Mouse (Mus musculus) intestine, embryonic 14.5 days (tissue): ENCODE measurements at regions not wholly inside any gene's neighbourhood (a gene's known extent, or its start where the extent isn't known, plus 50 kb on each side); places are given as distances from the start of the nearest gene placed in this dataset.

ENCODE experiments used
- ATAC-seq: fragments of 200-750 bp; cut with Nextera tagmentation; replicated peaks from 2 replicates; pipeline ENCODE4 v1.8.0; 2017; ENCODE audit warnings: low read depth, moderate number of reproducible peaks, moderate TSS enrichment, moderate library complexity; ENCODE audit not compliant: low FRiP score, low TSS enrichment
- DNase-seq: peaks from one replicate; pipeline ENCODE4 v3.0.0-alpha.2; 2018; ENCODE audit warnings: low spot score
- H3K27ac ChIP-seq: fragments of 300-500 bp; sonication (generic); 2 replicates; pipeline ENCODE4 v1.5.1; 2014; ENCODE audit warnings: low read depth, mild to moderate bottlenecking, control low read depth
- H3K27me3 ChIP-seq: fragments of 300-500 bp; sonication (generic); replicated peaks from 2 replicates; pipeline ENCODE4 v1.6.1; 2014; ENCODE audit warnings: low read length, control low read depth; ENCODE audit not compliant: control insufficient read depth, insufficient read depth
- H3K36me3 ChIP-seq: fragments of 300-500 bp; sonication (generic); 2 replicates; pipeline ENCODE4 v1.6.1; 2014; ENCODE audit warnings: low read length, control low read depth; ENCODE audit not compliant: control insufficient read depth, insufficient read depth
- H3K4me1 ChIP-seq: fragments of 300-500 bp; sonication (generic); replicated peaks from 2 replicates; pipeline ENCODE4 v1.6.1; 2014; ENCODE audit warnings: low read length, control low read depth, mixed read lengths; ENCODE audit not compliant: control insufficient read depth, insufficient read depth
- H3K4me2 ChIP-seq: fragments of 300-500 bp; sonication (generic); 2 replicates; pipeline ENCODE4 v1.6.1; 2014; ENCODE audit warnings: low read length
- H3K4me3 ChIP-seq: fragments of 300-500 bp; sonication (generic); 2 replicates; pipeline ENCODE4 v1.5.1; 2014; ENCODE audit warnings: low read depth, low read length, control low read depth, mixed read lengths
- H3K9ac ChIP-seq: fragments of 300-500 bp; sonication (generic); 2 replicates; pipeline ENCODE4 v1.6.1; 2014; ENCODE audit warnings: mild to moderate bottlenecking, low read length
- H3K9me3 ChIP-seq: fragments of 300-500 bp; sonication (generic); 2 replicates; pipeline ENCODE4 v1.6.1; 2016; ENCODE audit warnings: low read length, control low read depth; ENCODE audit not compliant: control insufficient read depth
- WGBS: fragments of 180-500 bp; shearing (Covaris S2); extraction: QIAGEN DNeasy Blood & Tissue Kit; methylation state at CpG from one replicate; pipeline ENCODE4 v1.1.7; 2014; 5-methylcytosine and 5-hydroxymethylcytosine counted together

- no peaks in the 10 kb centered on the region for H3K27me3 ChIP-seq
- H3K9ac ChIP-seq: no peak overlapping the region
- H3K4me2 ChIP-seq: no peak overlapping the region
- 71% methylated on average over 10 of the region's 10 CpGs for WGBS
- peak; percentile 52 for DNase-seq
- no peak overlapping the region for H3K27ac ChIP-seq
- H3K4me1 ChIP-seq: no peaks in the 10 kb centered on the region
- no peaks in the 10 kb centered on the region for H3K36me3 ChIP-seq
- no peaks in the 10 kb centered on the region for H3K9me3 ChIP-seq
- peak; percentile 94 for ATAC-seq
- no peak overlapping the region for H3K4me3 ChIP-seq
Observed at GRCm38 (mm10) chr10:102615962-102616595, 104.1 kb downstream of the Rassf9 start.
